Mouse (Mus musculus): ENCODE measurements around the gene Gsta3. TPM values are rescaled to one million over a fixed set of nuclear protein-coding genes. Genes with fewer than 3 reads are reported as not detected.
"Not testable (repeated sequence)": the region's sequence is repeated elsewhere in the genome, so short reads cannot be mapped to it uniquely, and the experiment has no call there.

Gsta3 gene
- polyA plus RNA-seq, 1 experiment, result not detected

GRCm38 (mm10) chr1:21280306-21280705 lies 39.9 kb downstream of the Gsta3 start:
- TF ChIP-seq MAX (IDR thresholded peaks at IDR 0.05) (no peak), USF1 (IDR thresholded peaks at IDR 0.05; ENCODE audit: low read depth) (no peak), CTCF (IDR thresholded peaks at IDR 0.05; ENCODE audit: control insufficient read depth, insufficient read depth, insufficient read length) (no peak), MYOG (IDR thresholded peaks at IDR 0.05; ENCODE audit: control insufficient read depth, extremely low read depth, insufficient read length) (no peak), CEBPB (IDR thresholded peaks at IDR 0.05; ENCODE audit: low read depth) (no peak), MYOD1 (IDR thresholded peaks at IDR 0.05; ENCODE audit: control insufficient read depth, insufficient read length, low read depth) (no peak), FOSL1 (IDR thresholded peaks at IDR 0.05; ENCODE audit: insufficient read depth, low read length, poor library complexity, severe bottlenecking) (no peak)
- Histone ChIP-seq H3K79me3 (ENCODE audit: low read depth) (no peaks in the 10 kb centered on the region), H3K27me3 (ENCODE audit: control insufficient read depth, insufficient read depth, insufficient read length) (no peaks in the 10 kb centered on the region), H3ac (ENCODE audit: control insufficient read depth, insufficient read length, low read depth) (no peak overlapping the region), H3K36me3 (ENCODE audit: control insufficient read depth, insufficient read depth) (no peaks in the 10 kb centered on the region), H3K79me2 (ENCODE audit: control insufficient read depth, insufficient read depth) (no peaks in the 10 kb centered on the region), H3K4me3 (ENCODE audit: insufficient read depth, poor library complexity, severe bottlenecking) (no peak overlapping the region)

GRCm38 (mm10) chr1:21284644-21285043 lies 44.3 kb downstream of the Gsta3 start:
- not testable (repeated sequence) for H3K4me3 ChIP-seq (ENCODE audit: insufficient read depth, poor library complexity, severe bottlenecking); H3ac ChIP-seq (ENCODE audit: control insufficient read depth, insufficient read length, low read depth); H3K36me3 ChIP-seq (ENCODE audit: control insufficient read depth, insufficient read depth); H3K79me3 ChIP-seq (ENCODE audit: low read depth); H3K79me2 ChIP-seq (ENCODE audit: control insufficient read depth, insufficient read depth); H3K27me3 ChIP-seq (ENCODE audit: control insufficient read depth, insufficient read depth, insufficient read length)

GRCm38 (mm10) chr1:21291394-21291793 lies 51.0 kb downstream of the Gsta3 start:
- H3K79me2 ChIP-seq (ENCODE audit: control insufficient read depth, insufficient read depth), result no peaks in the 10 kb centered on the region
- no peak for TF ChIP-seq USF1 (IDR thresholded peaks at IDR 0.05; ENCODE audit: low read depth)
- no peak for TF ChIP-seq MYOD1 (IDR thresholded peaks at IDR 0.05; ENCODE audit: control insufficient read depth, insufficient read length, low read depth)
- no peak for TF ChIP-seq MYOG (IDR thresholded peaks at IDR 0.05; ENCODE audit: control insufficient read depth, extremely low read depth, insufficient read length)
- TF ChIP-seq CTCF (IDR thresholded peaks at IDR 0.05; ENCODE audit: control insufficient read depth, insufficient read depth, insufficient read length), result no peak
- no peak for TF ChIP-seq MAX (IDR thresholded peaks at IDR 0.05)
- TF ChIP-seq FOSL1 (IDR thresholded peaks at IDR 0.05; ENCODE audit: insufficient read depth, low read length, poor library complexity, severe bottlenecking), result no peak
- TF ChIP-seq CEBPB (IDR thresholded peaks at IDR 0.05; ENCODE audit: low read depth), result no peak
- H3K27me3 ChIP-seq (ENCODE audit: control insufficient read depth, insufficient read depth, insufficient read length), result no peaks in the 10 kb centered on the region

GRCm38 (mm10) chr1:21292590-21292989 lies 52.2 kb downstream of the Gsta3 start:
- Histone ChIP-seq H3K79me2 (ENCODE audit: control insufficient read depth, insufficient read depth) (no peaks in the 10 kb centered on the region), H3ac (ENCODE audit: control insufficient read depth, insufficient read length, low read depth) (no peak overlapping the region), H3K27me3 (ENCODE audit: control insufficient read depth, insufficient read depth, insufficient read length) (no peaks in the 10 kb centered on the region), H3K36me3 (ENCODE audit: control insufficient read depth, insufficient read depth) (no peaks in the 10 kb centered on the region), H3K79me3 (ENCODE audit: low read depth) (no peaks in the 10 kb centered on the region), H3K4me3 (ENCODE audit: insufficient read depth, poor library complexity, severe bottlenecking) (no peak overlapping the region)
- no peak for TF ChIP-seq CEBPB (IDR thresholded peaks at IDR 0.05; ENCODE audit: low read depth)
- TF ChIP-seq MYOD1 (IDR thresholded peaks at IDR 0.05; ENCODE audit: control insufficient read depth, insufficient read length, low read depth), result no peak
- no peak for TF ChIP-seq USF1 (IDR thresholded peaks at IDR 0.05; ENCODE audit: low read depth)
- no peak for TF ChIP-seq CTCF (IDR thresholded peaks at IDR 0.05; ENCODE audit: control insufficient read depth, insufficient read depth, insufficient read length)
- no peak for TF ChIP-seq MYOG (IDR thresholded peaks at IDR 0.05; ENCODE audit: control insufficient read depth, extremely low read depth, insufficient read length)
- TF ChIP-seq MAX (IDR thresholded peaks at IDR 0.05), result no peak
- TF ChIP-seq FOSL1 (IDR thresholded peaks at IDR 0.05; ENCODE audit: insufficient read depth, low read length, poor library complexity, severe bottlenecking), result no peak

More at GRCm38 (mm10) chr1:21291394-21291793, 51.0 kb downstream of the Gsta3 start:
- H3ac ChIP-seq (ENCODE audit: control insufficient read depth, insufficient read length, low read depth), result no peak overlapping the region
- H3K4me3 ChIP-seq (ENCODE audit: insufficient read depth, poor library complexity, severe bottlenecking), result no peak overlapping the region
- no peaks in the 10 kb centered on the region for H3K79me3 ChIP-seq (ENCODE audit: low read depth)
- H3K36me3 ChIP-seq (ENCODE audit: control insufficient read depth, insufficient read depth), result no peaks in the 10 kb centered on the region

GRCm38 (mm10) chr1:21296169-21296568 lies 55.8 kb downstream of the Gsta3 start:
- H3K27me3 ChIP-seq (ENCODE audit: control insufficient read depth, insufficient read depth, insufficient read length), result no peaks in the 10 kb centered on the region
- no peak overlapping the region for H3K4me3 ChIP-seq (ENCODE audit: insufficient read depth, poor library complexity, severe bottlenecking)
- TF ChIP-seq FOSL1 (IDR thresholded peaks at IDR 0.05; ENCODE audit: insufficient read depth, low read length, poor library complexity, severe bottlenecking) (no peak), CEBPB (IDR thresholded peaks at IDR 0.05; ENCODE audit: low read depth) (no peak), MYOG (IDR thresholded peaks at IDR 0.05; ENCODE audit: control insufficient read depth, extremely low read depth, insufficient read length) (no peak), MYOD1 (IDR thresholded peaks at IDR 0.05; ENCODE audit: control insufficient read depth, insufficient read length, low read depth) (no peak)
- H3ac ChIP-seq (ENCODE audit: control insufficient read depth, insufficient read length, low read depth), result no peak overlapping the region
- H3K79me3 ChIP-seq (ENCODE audit: low read depth), result no peaks in the 10 kb centered on the region
- H3K36me3 ChIP-seq (ENCODE audit: control insufficient read depth, insufficient read depth), result no peaks in the 10 kb centered on the region
- no peaks in the 10 kb centered on the region for H3K79me2 ChIP-seq (ENCODE audit: control insufficient read depth, insufficient read depth)

GRCm38 (mm10) chr1:21298114-21298513 lies 57.7 kb downstream of the Gsta3 start:
- no peaks in the 10 kb centered on the region for H3K79me3 ChIP-seq (ENCODE audit: low read depth)
- TF ChIP-seq FOSL1 (IDR thresholded peaks at IDR 0.05; ENCODE audit: insufficient read depth, low read length, poor library complexity, severe bottlenecking) (no peak), MYOD1 (IDR thresholded peaks at IDR 0.05; ENCODE audit: control insufficient read depth, insufficient read length, low read depth) (no peak), MYOG (IDR thresholded peaks at IDR 0.05; ENCODE audit: control insufficient read depth, extremely low read depth, insufficient read length) (no peak), USF1 (IDR thresholded peaks at IDR 0.05; ENCODE audit: low read depth) (no peak), CEBPB (IDR thresholded peaks at IDR 0.05; ENCODE audit: low read depth) (no peak), CTCF (IDR thresholded peaks at IDR 0.05; ENCODE audit: control insufficient read depth, insufficient read depth, insufficient read length) (no peak), MAX (IDR thresholded peaks at IDR 0.05) (no peak)
- no peaks in the 10 kb centered on the region for H3K79me2 ChIP-seq (ENCODE audit: control insufficient read depth, insufficient read depth)
- H3K27me3 ChIP-seq (ENCODE audit: control insufficient read depth, insufficient read depth, insufficient read length), result no peaks in the 10 kb centered on the region
- no peaks in the 10 kb centered on the region for H3K36me3 ChIP-seq (ENCODE audit: control insufficient read depth, insufficient read depth)
- no peak overlapping the region for H3ac ChIP-seq (ENCODE audit: control insufficient read depth, insufficient read length, low read depth)
- no peak overlapping the region for H3K4me3 ChIP-seq (ENCODE audit: insufficient read depth, poor library complexity, severe bottlenecking)
